In genomic region chr11:5879905-5880304, GRCm38 (mm10) we compare ENCODE assay signal across 10 mouse cellular contexts. TPM values are rescaled to one million over a fixed set of nuclear protein-coding genes. Genes with fewer than 3 reads are reported as not detected.
DNase-seq lines count a peak whose midpoint lies in the region; ATAC-seq and TF ChIP-seq lines count a peak whose summit lies in the region.
"Had no signal": no experiment of that assay in that cellular context is flagged by ENCODE, and none has a peak within 500 bp of the region (broad histone marks: within the 10 kb centered on the region; RNA-seq: fewer than 3 reads in every experiment).

No protein-coding gene starts in this region.

- H3K9ac ChIP-seq in heart, adult 2 months (ENCODE audit: low read depth, low read length), result no peak overlapping the region
- H3K9ac ChIP-seq: embryonic facial prominence, embryonic 15.5 days; lung, embryonic 15.5 days had no signal

- no peaks in the 10 kb centered on the region for H3K27me3 ChIP-seq in heart, adult 2 months (ENCODE audit: control insufficient read depth, insufficient read depth, low read length)
- H3K27me3 ChIP-seq: embryonic facial prominence, embryonic 15.5 days; lung, embryonic 15.5 days had no signal

- no peak overlapping the region for H3K27ac ChIP-seq in heart, adult 2 months
- no peak overlapping the region for H3K27ac ChIP-seq in cortical plate, adult 2 months (ENCODE audit: insufficient read depth, low read length)
- H3K27ac ChIP-seq in left cerebral cortex, adult 2 months, result no peak overlapping the region
- H3K27ac ChIP-seq in olfactory bulb, adult 2 months (ENCODE audit: insufficient read depth, low read depth, low read length), result no peak overlapping the region
- H3K27ac ChIP-seq: embryonic facial prominence, embryonic 15.5 days; lung, embryonic 15.5 days had no signal

- no peak overlapping the region for H3K4me3 ChIP-seq in heart, adult 2 months
- H3K4me3 ChIP-seq in cortical plate, adult 2 months (ENCODE audit: insufficient read depth, low read length), result no peak overlapping the region
- no peak overlapping the region for H3K4me3 ChIP-seq in left cerebral cortex, adult 2 months
- no peak overlapping the region for H3K4me3 ChIP-seq in olfactory bulb, adult 2 months (ENCODE audit: insufficient read depth, low read depth, low read length)
- H3K4me3 ChIP-seq: embryonic facial prominence, embryonic 15.5 days; lung, embryonic 15.5 days had no signal

- TF ChIP-seq EP300 in heart, adult 2 months (IDR thresholded peaks at IDR 0.05; ENCODE audit: insufficient read depth, low read depth, low read length), result no peak

- no peaks in the 10 kb centered on the region for H3K79me2 ChIP-seq in heart, adult 2 months (replicated peaks; ENCODE audit: control insufficient read depth, insufficient read depth, low read length)

- peak in 1 of 2 experiments; percentile 57 for DNase-seq in heart, adult 2 months
- DNase-seq in heart, adult 9 months (ENCODE audit: low spot score in 2 of 2), result no peak
- DNase-seq in 416B (ENCODE audit: low read depth), result peak; percentile 78
- peak; percentile 66 for DNase-seq in NIH3T3 (ENCODE audit: low read depth)
- DNase-seq in left cerebral cortex, adult 2 months (ENCODE audit: extremely low spot score in 1 of 2, low spot score in 2 of 2), result peak; percentile 38 to 51

- ATAC-seq in megakaryocyte-erythroid progenitor cell, adult 5-6 weeks (replicated peaks; ENCODE audit: low FRiP score, low TSS enrichment, poor library complexity, severe bottlenecking), result no peak

- TF ChIP-seq CTCF in heart, adult 2 months (IDR thresholded peaks at IDR 0.05), result peak; percentile 82
- peak; percentile 70 for TF ChIP-seq CTCF in cortical plate, adult 2 months (IDR thresholded peaks at IDR 0.05; ENCODE audit: extremely low read depth, insufficient read depth, low read length)
- peak; percentile 70 for TF ChIP-seq CTCF in left cerebral cortex, adult 2 months (IDR thresholded peaks at IDR 0.05)
- 0 out of 2 replicates have a peak, but pooled peaks have one; percentile 39 for TF ChIP-seq CTCF in olfactory bulb, adult 2 months (IDR thresholded peaks at IDR 0.05; ENCODE audit: insufficient read depth, low read depth, low read length)

- intact Hi-C loops in heart, adult 2 months (cut with DNase I), result loop anchor here (2.0 to 10.0 kb wide), 4 partner anchors 43 to 335 kb away; partner anchors contain the start of gene Ccdc117
- intact Hi-C loops in left cerebral cortex, adult 2 months (cut with DNase I), result loop anchor here (2.0 to 10.0 kb wide), 4 partner anchors 43 to 395 kb away; partner anchors contain the start of genes Dbnl and Ykt6

- TF ChIP-seq POLR2A in heart, adult 2 months (IDR thresholded peaks at IDR 0.05; ENCODE audit: insufficient read depth, low read depth, low read length), result no peak
- no peak for TF ChIP-seq POLR2A in cortical plate, adult 2 months (IDR thresholded peaks at IDR 0.05; ENCODE audit: extremely low read depth, insufficient read depth, low read length)
- no peak for TF ChIP-seq POLR2A in olfactory bulb, adult 2 months (IDR thresholded peaks at IDR 0.05; ENCODE audit: insufficient read depth, low read depth, low read length)

- 69% methylated on average over 5 of the region's 5 CpGs for WGBS in heart, adult 2 months
- 46% methylated on average over 5 of the region's 5 CpGs for WGBS in olfactory bulb, adult 2 months

- no peaks in the 10 kb centered on the region for H3K4me1 ChIP-seq in heart, adult 2 months (ENCODE audit: control insufficient read depth, insufficient read depth, low read length)
- no peaks in the 10 kb centered on the region; the same call in 1 of the 2 replicates for H3K4me1 ChIP-seq in cortical plate, adult 2 months (ENCODE audit: control insufficient read depth, insufficient read depth, low read length)
- peaks cover 10% of the 10 kb centered on the region for H3K4me1 ChIP-seq in olfactory bulb, adult 2 months (ENCODE audit: control insufficient read depth, insufficient read depth, low read length)

- no peaks in the 10 kb centered on the region for H3K36me3 ChIP-seq in heart, adult 2 months (ENCODE audit: control insufficient read depth, insufficient read depth, low read length)

RNA-seq across cellular contexts. Expression of gene Pold2, which starts 1.8 kb away (rescaled TPM):
- total RNA-seq in heart, adult 2 months (2021), result 10 to 100 TPM; 30.9 to 42.6 TPM
- polyA plus RNA-seq in heart, adult 2 months (2012; rRNA removed), result 49.1 and 58.1 TPM in 2 replicates
- 26.2 and 26.3 TPM in 2 replicates for polyA plus RNA-seq in cortical plate, adult 2 months (2012; rRNA removed)
- 10 to 100 TPM; 18.7 to 20.7 TPM for total RNA-seq in left cerebral cortex, adult 2 months (2021)
- polyA plus RNA-seq in olfactory bulb, adult 2 months (2012; ENCODE audit: insufficient read depth, insufficient read length, low replicate concordance, missing spikeins), result not detected in 2 replicates
- total RNA-seq in megakaryocyte-erythroid progenitor cell, adult 5-6 weeks (2014; fragmentation: Nextera tagmentation), result 115 and 138 TPM in 2 replicates
- total RNA-seq in megakaryocyte-erythroid progenitor cell, adult 5-6 weeks (2017), result 55.7 and 85.8 TPM in 2 replicates

RNA-seq across cellular contexts. Expression of gene Aebp1, which starts 18.2 kb away (rescaled TPM):
- 10 to 100 TPM; 18.6 to 19.9 TPM for total RNA-seq in heart, adult 2 months (2021)
- polyA plus RNA-seq in heart, adult 2 months (2012; rRNA removed), result 25.6 and 33.3 TPM in 2 replicates
- polyA plus RNA-seq in cortical plate, adult 2 months (2012; rRNA removed), result 11.3 and 14.0 TPM in 2 replicates
- 10 to 100 TPM; 16.5 to 22.8 TPM for total RNA-seq in left cerebral cortex, adult 2 months (2021)
- polyA plus RNA-seq in olfactory bulb, adult 2 months (2012; ENCODE audit: insufficient read depth, insufficient read length, low replicate concordance, missing spikeins), result not detected in 2 replicates
- total RNA-seq in megakaryocyte-erythroid progenitor cell, adult 5-6 weeks (2014; fragmentation: Nextera tagmentation), result not detected in 2 replicates
- total RNA-seq in megakaryocyte-erythroid progenitor cell, adult 5-6 weeks (2017), result not detected in 2 replicates

RNA-seq across cellular contexts. Expression of gene Myl7, which starts 18.7 kb away (rescaled TPM):
- 100 to 1,000 TPM; 463 to 551 TPM for total RNA-seq in heart, adult 2 months (2021)
- 1,125 and 1,658 TPM in 2 replicates for polyA plus RNA-seq in heart, adult 2 months (2012; rRNA removed)
- polyA plus RNA-seq in cortical plate, adult 2 months (2012; rRNA removed), result not detected in 2 replicates
- not detected for total RNA-seq in left cerebral cortex, adult 2 months (2021)
- polyA plus RNA-seq in olfactory bulb, adult 2 months (2012; ENCODE audit: insufficient read depth, insufficient read length, low replicate concordance, missing spikeins), result not detected in 2 replicates
- not detected in 2 replicates for total RNA-seq in megakaryocyte-erythroid progenitor cell, adult 5-6 weeks (2014; fragmentation: Nextera tagmentation)
- not detected in 2 replicates for total RNA-seq in megakaryocyte-erythroid progenitor cell, adult 5-6 weeks (2017)

RNA-seq across cellular contexts. Expression of gene Polm, which starts 42.1 kb away (rescaled TPM):
- total RNA-seq in heart, adult 2 months (2021), result 1 to 10 TPM; 2.1 to 3.3 TPM
- polyA plus RNA-seq in heart, adult 2 months (2012; rRNA removed), result 6.3 and 11.2 TPM in 2 replicates
- 10.6 and 11.0 TPM in 2 replicates for polyA plus RNA-seq in cortical plate, adult 2 months (2012; rRNA removed)
- total RNA-seq in left cerebral cortex, adult 2 months (2021), result 10 to 100 TPM in 1 of 2 experiments, 1 to 10 TPM in 1; 8.6 to 10.5 TPM
- not detected in 2 replicates for polyA plus RNA-seq in olfactory bulb, adult 2 months (2012; ENCODE audit: insufficient read depth, insufficient read length, low replicate concordance, missing spikeins)
- total RNA-seq in megakaryocyte-erythroid progenitor cell, adult 5-6 weeks (2014; fragmentation: Nextera tagmentation), result 8.8 and 15.2 TPM in 2 replicates
- 3.6 and 3.9 TPM in 2 replicates for total RNA-seq in megakaryocyte-erythroid progenitor cell, adult 5-6 weeks (2017)

Comparison
In these comparisons a context has a peak if more than half of its experiments do, and no peak if none do; other contexts are left out.
1. DNase-seq: peak in 416B (single experiment), NIH3T3 (single experiment) and left cerebral cortex, adult 2 months (2 of 2); none in heart, adult 9 months (0 of 2).
2. RNA of gene Aebp1, which starts 18.2 kb away (total RNA-seq): 16.5 to 22.8 TPM in left cerebral cortex, adult 2 months and 18.6 to 19.9 TPM in heart, adult 2 months; not detected in megakaryocyte-erythroid progenitor cell, adult 5-6 weeks; every median in the first group is over 10 times any median in the second.
3. RNA of gene Myl7, which starts 18.7 kb away (total RNA-seq): 463 to 551 TPM in heart, adult 2 months; not detected in left cerebral cortex, adult 2 months and not detected in megakaryocyte-erythroid progenitor cell, adult 5-6 weeks; every median in the first group is over 100 times any median in the second.
4. Peak in every context shown above with its lines, with median percentiles within 50 percentile points of each other: CTCF ChIP-seq.